Mouse (Mus musculus): ENCODE data around the gene A930017K11Rik.

The A930017K11Rik gene

GRCm38 (mm10) chr17:25922120-25922519 is 30.2 kb downstream of the A930017K11Rik start:
- no peak for DNase-seq

- DNase-seq = peak; percentile 100
Measured at GRCm38 (mm10) chr17:25919786-25920642, 32.4 kb downstream of the A930017K11Rik start.

DNA sequence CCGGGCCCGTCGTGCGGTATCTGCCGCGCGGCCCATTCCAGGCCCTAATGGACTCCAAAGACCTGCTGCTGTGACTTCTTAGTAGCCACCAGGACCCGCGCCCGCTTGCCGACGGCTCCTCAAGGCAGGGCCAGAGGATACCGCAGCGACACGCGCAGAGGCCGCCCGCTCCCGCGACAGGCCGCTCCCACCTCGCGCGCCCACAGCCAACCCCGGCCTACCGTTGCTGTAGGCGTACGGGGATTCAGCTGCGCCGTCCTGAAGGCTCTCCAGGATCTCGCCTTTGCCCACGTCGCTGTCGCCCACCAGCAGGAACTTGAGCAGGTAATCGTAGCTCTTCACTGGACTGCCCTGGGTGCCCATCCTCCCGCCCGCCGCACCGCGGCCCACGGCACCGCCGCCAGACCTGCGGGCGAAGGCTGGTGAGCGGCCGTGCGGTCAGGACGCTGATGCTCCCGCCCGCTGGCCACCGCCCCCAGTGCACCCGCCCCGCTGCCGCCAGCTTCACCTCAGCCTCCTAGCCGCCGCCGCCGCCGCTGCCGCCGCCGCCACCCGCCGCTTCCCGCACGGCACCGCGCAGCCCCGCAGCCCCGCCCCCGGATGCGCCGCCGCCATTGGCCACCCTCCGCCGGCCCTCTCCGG is 33.1 kb downstream of the A930017K11Rik start, which contains the start of gene Rab40c:
Rab40c (minus strand) TSS at position 584 of the 642 bp plus-strand sequence.
- DNase-seq = peak; percentile 68

DNA sequence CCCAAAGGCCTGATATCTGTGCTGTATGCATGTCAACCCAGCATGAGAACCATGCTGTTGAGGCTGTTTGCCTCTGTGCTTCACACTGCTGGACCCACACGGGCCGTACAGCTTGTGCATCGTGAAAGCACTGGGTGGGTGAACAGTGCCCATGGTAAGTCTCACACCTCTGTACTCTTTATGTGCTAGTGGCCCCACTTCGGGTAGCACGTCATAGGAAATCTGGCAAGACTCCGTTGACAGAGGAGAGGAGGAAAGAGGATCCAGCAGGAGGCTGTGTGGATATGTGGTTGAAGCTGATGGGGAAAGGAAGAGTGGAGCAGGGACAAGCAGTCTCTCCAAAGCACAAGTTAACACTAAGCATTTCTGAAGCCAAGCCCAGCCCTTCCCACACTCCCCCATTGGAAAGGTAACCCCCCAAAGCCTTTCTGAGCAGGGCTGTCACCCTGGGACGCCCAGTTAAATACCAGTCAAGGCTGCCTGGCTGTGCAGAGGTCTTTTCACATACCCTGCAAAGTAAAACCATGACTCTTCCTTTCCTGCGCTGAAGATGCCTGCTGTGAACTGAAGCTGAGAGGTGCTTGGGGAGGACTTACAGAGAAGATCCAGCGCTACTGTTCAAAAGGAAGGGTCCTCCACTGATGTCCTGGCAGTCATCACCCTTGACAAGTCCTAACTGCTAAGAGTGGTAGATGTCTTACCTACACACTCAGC is 34.2 kb downstream of the A930017K11Rik start:
- DNase-seq = no peak

- no peak for DNase-seq
Measured at GRCm38 (mm10) chr17:25916931-25917647, 35.3 kb downstream of the A930017K11Rik start.

- DNase-seq = no peak
Measured at GRCm38 (mm10) chr17:25914295-25914694, 38.1 kb downstream of the A930017K11Rik start.

GRCm38 (mm10) chr17:25913877-25914275 is 38.5 kb downstream of the A930017K11Rik start:
- no peak for DNase-seq

GRCm38 (mm10) chr17:25913186-25913876 is 39.0 kb downstream of the A930017K11Rik start:
- DNase-seq = peak; percentile 72

- DNase-seq = no peak
Measured at GRCm38 (mm10) chr17:25911816-25912215, 40.5 kb downstream of the A930017K11Rik start.

- DNase-seq = no peak
Measured at GRCm38 (mm10) chr17:25907640-25908039, 44.7 kb downstream of the A930017K11Rik start.

GRCm38 (mm10) chr17:25903061-25903460 is 49.3 kb downstream of the A930017K11Rik start:
- no peak for DNase-seq

DNA sequence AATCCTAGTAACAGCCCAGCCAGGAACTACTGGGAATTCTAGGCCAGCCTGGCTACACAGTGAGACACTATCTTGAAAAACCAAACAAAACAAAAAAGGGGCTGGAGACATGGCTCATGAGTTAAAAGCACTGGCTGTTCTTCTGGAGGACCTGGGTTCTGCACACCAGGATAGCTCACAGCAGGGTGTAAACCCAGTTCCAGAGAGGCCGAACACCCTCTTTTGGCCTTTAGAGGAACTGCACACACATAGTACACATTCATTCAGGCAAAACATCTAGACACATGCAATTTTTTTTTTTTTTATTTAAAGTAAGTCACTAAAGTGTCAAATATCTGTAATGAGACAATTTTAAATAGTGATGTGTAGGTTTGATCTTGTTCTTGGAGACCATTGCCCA is 52.2 kb downstream of the A930017K11Rik start:
- DNase-seq = no peak
